Mouse (Mus musculus) lung, adult 2 months (tissue): ENCODE data around the gene Slmap.

Source experiments
- CTCF ChIP-seq: fragments of 200-500 bp; IDR thresholded peaks from 2 replicates; pipeline ENCODE4 v1.5.1; 2011; ENCODE audit warnings: mild to moderate bottlenecking, low read length, control low read depth; ENCODE audit not compliant: insufficient read depth
- POLR2A ChIP-seq: fragments of 200-500 bp; IDR thresholded peaks from 2 replicates; pipeline ENCODE4 v1.6.1; 2011; ENCODE audit warnings: low read depth, mild to moderate bottlenecking, control low read depth, low read length, borderline replicate concordance; ENCODE audit errors: extremely low read depth

GRCm38 (mm10) chr14:26450036-26450800 lies 84.5 kb downstream of the Slmap start:
- no peak for TF ChIP-seq POLR2A
- no peak for TF ChIP-seq CTCF
